Mouse (Mus musculus): ENCODE data around the gene Srgap1. TPM values are rescaled to one million over a fixed set of nuclear protein-coding genes. Genes with fewer than 3 reads are reported as not detected.

Gene Srgap1
- 42.2 and 45.8 TPM in 2 replicates for polyA plus RNA-seq (2012; rRNA removed)

DNA sequence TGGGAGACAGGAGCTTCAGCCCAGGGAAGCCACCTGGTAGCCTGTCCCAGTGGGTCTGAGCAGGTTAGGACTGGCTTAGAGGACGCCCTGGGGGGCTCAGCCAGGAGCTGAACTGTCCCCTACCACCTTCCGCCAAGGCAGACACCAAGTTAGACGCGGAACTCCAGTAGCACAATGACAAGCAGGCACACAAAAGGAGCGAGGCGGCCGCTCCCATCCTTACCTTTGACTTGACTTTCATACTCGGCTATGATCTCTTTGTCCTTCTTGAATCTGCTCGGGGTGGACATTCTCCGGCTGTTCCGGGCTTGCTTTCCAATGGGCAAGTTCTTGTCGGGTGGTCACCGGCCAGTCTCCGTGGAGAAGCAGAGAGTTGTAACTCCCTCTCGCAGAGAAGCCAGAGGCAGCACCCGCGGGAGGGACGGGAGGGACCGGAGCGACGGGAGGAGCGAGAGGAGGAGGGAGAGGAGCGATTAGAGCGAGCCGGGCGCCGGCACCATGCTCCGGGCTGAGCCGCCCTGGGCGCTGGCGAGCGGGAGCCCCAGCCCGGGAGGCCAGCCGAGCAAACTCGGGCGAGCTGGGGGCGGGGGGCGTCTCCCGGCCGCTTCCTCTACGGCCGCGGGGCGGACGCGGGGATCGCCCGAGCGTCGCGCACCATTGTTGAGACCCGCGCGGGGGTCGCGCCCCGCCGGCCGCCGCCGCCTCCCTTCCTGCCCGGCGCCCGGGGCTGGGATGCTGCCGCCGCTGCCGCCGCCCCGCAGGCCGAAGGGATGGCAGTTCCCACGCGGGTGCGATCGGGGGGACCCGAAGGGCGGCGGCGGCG is at the start of gene Srgap1:
Gene Srgap1, minus strand, starts transcription at position 412 of the 823 bp plus-strand sequence.

DNA sequence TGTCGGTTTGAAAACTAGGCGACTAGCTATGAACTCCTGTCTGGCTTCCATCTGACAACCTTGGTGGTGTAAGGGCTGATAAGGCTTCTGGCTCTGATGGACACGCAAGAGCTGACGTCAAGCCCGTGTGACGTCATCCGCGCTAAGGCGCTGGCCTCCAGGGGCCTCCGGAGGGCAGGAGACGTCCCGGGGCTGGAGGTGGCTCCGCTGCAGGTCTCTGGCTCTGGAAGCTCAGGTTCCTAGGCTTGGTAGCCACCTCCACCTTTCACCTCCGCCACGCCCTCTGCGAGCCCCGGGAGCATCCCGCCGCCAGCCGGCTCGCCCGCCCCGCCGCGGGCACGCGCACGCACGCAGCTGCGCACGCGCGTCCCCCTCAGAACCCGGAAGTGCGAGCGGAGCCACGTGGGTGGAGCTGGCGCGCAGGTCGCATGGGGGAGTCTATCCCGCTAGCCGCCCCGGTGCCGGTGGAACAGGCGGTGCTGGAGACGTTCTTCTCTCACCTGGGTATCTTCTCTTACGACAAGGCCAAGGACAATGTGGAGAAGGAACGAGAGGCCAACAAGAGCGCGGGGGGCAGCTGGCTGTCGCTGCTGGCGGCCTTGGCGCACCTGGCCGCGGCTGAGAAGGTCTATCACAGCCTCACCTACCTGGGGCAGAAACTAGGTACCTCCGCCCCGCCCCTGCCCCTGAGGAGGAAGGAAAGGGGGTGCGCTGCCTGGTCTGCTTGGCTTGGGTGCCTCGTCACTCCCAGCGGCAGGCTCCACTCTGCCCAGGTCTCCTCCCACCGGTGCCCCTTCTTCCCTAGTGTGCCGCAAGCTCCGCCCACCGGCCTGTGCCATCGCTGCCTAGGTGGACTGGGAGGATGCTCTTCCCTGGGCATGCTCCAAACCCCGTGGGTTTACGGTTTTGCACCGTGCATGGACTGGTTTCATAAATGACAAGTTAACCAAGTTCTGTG is 307.3 kb downstream of the Srgap1 start, which contains the start of gene BC048403:
Gene BC048403, plus strand, starts transcription at position 390 of the 958 bp plus-strand sequence.

Other genes with a start within 250 kb of the Srgap1 start
- gene Rxylt1, start 50.1 kb upstream of the Srgap1 start, polyA plus RNA-seq (2012; rRNA removed): 18.2 and 19.7 TPM in 2 replicates